Mouse (Mus musculus) embryonic facial prominence, embryonic 12.5 days (tissue): ENCODE results near the gene Hras. TPM values are rescaled to one million over a fixed set of nuclear protein-coding genes. Genes with fewer than 3 reads are reported as not detected.
A peak's percentile ranks its signal among the peaks of the same experiment; 100 is the strongest.

Source experiments
- ATAC-seq: fragments of 200-750 bp; cut with Nextera tagmentation; 2 replicates; pipeline ENCODE4 v1.8.0; 2017; ENCODE audit not compliant: insufficient number of reproducible peaks, insufficient read depth, low FRiP score, low TSS enrichment
- H3K27ac ChIP-seq: fragments of 300-500 bp; sonication (generic); 2 replicates; pipeline ENCODE4 v1.5.1; 2016; ENCODE audit warnings: mild to moderate bottlenecking
- H3K27me3 ChIP-seq: fragments of 300-500 bp; sonication (generic); 2 replicates; pipeline ENCODE4 v1.6.1; 2016; ENCODE audit warnings: mild to moderate bottlenecking, moderate library complexity
- H3K36me3 ChIP-seq: fragments of 300-500 bp; sonication (generic); 2 replicates; pipeline ENCODE4 v1.6.1; 2016; ENCODE audit warnings: mild to moderate bottlenecking
- H3K4me1 ChIP-seq: fragments of 300-500 bp; sonication (generic); 2 replicates; pipeline ENCODE4 v1.6.1; 2016
- H3K4me2 ChIP-seq: fragments of 300-500 bp; sonication (generic); replicated peaks from 2 replicates; pipeline ENCODE4 v1.6.1; 2016; ENCODE audit warnings: mild to moderate bottlenecking, moderate library complexity
- H3K4me3 ChIP-seq: fragments of 300-500 bp; sonication (generic); 2 replicates; pipeline ENCODE4 v1.5.1; 2016; ENCODE audit warnings: mild to moderate bottlenecking
- H3K9ac ChIP-seq: fragments of 300-500 bp; sonication (generic); 2 replicates; pipeline ENCODE4 v1.6.1; 2016; ENCODE audit warnings: mild to moderate bottlenecking, moderate library complexity
- H3K9me3 ChIP-seq: fragments of 300-500 bp; sonication (generic); 2 replicates; pipeline ENCODE4 v1.6.1; 2016; ENCODE audit warnings: mild to moderate bottlenecking, moderate library complexity
- WGBS: fragments of 180-500 bp; shearing (Covaris S2); methylation state at CpG from one replicate; pipeline ENCODE4 v1.1.7; 2016; 5-methylcytosine and 5-hydroxymethylcytosine counted together
- polyA plus RNA-seq: library from polyadenylated mRNA; unstranded; fragments of >200 nt; fragmentation: Nextera tagmentation; extraction: Ambion mirVana; gene quantifications from 2 replicates; pipeline ENCODE4 v1.2.1, GENCODE M21; 2016

Hras gene
- polyA plus RNA-seq, 1 experiment from 2014 or later: 91.0 TPM

DNA sequence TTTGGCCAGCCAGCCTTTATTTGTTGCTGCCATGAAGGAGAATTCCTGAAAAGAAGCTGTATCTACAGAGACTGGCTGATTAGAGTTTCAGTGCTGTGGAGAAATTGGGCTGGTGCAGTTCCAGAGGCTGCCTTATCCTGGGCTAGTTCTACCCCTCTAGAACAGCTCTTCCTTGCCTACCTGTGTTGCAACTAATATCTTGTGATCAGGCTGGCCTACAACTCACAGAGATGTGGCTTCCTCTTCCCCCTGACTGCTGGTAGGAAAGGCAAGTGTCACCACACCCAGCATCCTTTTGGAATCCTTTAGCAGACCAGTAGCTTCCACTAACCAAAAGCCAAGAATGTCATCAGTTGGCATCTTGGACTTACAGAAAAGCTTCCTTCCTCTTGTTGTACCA lies 23.9 kb downstream of the Hras start:
- no peak for ATAC-seq
- Histone ChIP-seq H3K4me2 (no peak overlapping the region), H3K4me3 (no peak overlapping the region), H3K9me3 (no peaks in the 10 kb centered on the region), H3K4me1 (peaks cover 23% of the 10 kb centered on the region), H3K27ac (no peak overlapping the region), H3K9ac (no peak overlapping the region), H3K36me3 (0 out of 2 replicates have a peak, but pooled peaks cover 12% of the 10 kb centered on the region), H3K27me3 (no peaks in the 10 kb centered on the region)

DNA sequence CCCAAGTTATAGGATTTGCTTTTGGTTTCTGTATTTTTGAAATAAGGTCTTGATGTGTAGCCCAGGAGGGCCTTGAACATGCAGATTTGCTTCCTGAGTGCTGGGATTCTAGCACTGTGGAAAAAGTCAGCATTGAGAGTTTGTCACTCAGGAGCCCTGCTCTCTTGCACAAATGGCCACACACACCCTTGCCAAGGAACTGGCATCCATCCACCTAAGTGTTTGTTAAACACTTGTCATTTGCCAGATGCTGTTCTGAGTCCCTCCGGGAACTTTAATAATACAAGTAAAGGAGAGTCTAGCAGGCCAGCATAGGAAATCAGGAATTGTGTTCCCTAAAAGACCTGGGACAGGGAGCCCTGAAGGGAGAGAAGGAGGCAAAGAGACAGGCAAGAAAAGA lies 24.5 kb downstream of the Hras start:
- no peak overlapping the region for H3K9ac ChIP-seq
- 0 out of 2 replicates have a peak overlapping the region, but pooled peaks have one; percentile 5 for H3K27ac ChIP-seq
- H3K4me3 ChIP-seq: no peak overlapping the region
- no peaks in the 10 kb centered on the region for H3K9me3 ChIP-seq
- H3K4me1 ChIP-seq: peaks cover 23% of the 10 kb centered on the region
- H3K27me3 ChIP-seq: no peaks in the 10 kb centered on the region
- ATAC-seq: no peak
- no peak overlapping the region for H3K4me2 ChIP-seq
- H3K36me3 ChIP-seq: peaks cover 18% of the 10 kb centered on the region
- 74% methylated on average over 1 of the region's 1 CpGs for WGBS

DNA sequence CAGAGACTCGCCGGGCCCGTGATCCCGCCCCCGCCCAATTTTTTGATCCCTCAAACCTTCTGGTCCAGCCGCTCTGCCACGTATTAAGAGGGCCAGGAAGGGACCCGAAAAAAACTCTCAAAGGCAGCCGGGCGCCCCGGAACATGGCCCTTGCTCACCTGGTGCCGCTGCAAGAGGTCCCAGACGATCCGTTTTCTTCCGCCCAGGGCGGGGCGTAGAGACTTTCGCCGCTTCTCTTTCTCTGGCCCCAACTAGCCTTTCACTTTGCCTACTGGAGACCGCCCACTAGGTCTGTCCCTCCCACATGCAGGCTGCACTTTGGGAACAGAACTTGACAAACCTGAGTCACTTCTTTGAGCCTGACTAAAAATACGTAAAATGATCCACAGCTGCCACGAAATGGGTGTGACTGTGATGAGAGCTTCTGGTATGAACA lies 25.3 kb downstream of the Hras start:
- H3K36me3 ChIP-seq: peaks cover 25% of the 10 kb centered on the region
- peak overlapping the region; percentile 73 for H3K9ac ChIP-seq
- H3K4me3 ChIP-seq: peak overlapping the region; percentile 48
- peak overlapping the region; percentile 74 for H3K4me2 ChIP-seq
- H3K4me1 ChIP-seq: peaks cover 23% of the 10 kb centered on the region
- no peak for ATAC-seq
- WGBS: 1% methylated on average over 22 of the region's 22 CpGs
- no peaks in the 10 kb centered on the region for H3K27me3 ChIP-seq
- peak overlapping the region; percentile 64; the same call in 1 of the 2 replicates for H3K27ac ChIP-seq
- no peaks in the 10 kb centered on the region for H3K9me3 ChIP-seq

DNA sequence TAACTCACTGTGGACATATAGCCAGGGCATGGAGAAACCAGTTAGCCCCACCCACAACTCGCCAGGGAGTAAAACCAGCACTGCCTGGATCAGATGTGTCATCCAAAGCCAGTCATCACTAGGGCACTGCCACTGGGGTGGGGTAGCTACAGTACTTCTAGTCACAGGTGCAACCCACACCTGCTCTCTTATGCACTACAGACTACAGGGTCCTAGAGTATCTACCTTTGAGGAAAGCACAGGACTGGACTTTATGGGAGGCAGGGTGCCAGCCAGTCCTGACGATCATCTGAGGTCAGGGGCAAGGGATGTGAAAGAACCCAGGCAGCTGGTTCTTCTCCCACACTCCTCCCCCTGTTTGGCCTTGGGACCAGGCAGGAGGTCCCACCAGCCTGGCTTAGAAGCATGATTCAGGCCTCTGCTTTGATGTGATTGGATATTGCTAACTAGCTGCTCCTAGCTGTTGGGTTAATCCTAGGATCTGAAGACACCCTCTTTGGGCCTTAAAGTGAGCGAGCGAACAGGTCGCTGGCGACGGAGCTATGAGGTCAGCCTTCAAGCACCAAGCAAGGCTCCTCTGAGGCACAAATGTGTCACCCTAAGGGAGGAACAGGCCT lies 25.8 kb downstream of the Hras start:
- no peaks in the 10 kb centered on the region for H3K27me3 ChIP-seq
- WGBS: 15% methylated on average over 7 of the region's 7 CpGs
- ATAC-seq: no peak
- H3K4me3 ChIP-seq: peak overlapping the region; percentile 48
- H3K9ac ChIP-seq: peak overlapping the region; percentile 73
- H3K9me3 ChIP-seq: no peaks in the 10 kb centered on the region
- peak overlapping the region; percentile 74 for H3K4me2 ChIP-seq
- H3K36me3 ChIP-seq: peaks cover 31% of the 10 kb centered on the region
- peak overlapping the region; percentile 64; the same call in 1 of the 2 replicates for H3K27ac ChIP-seq
- H3K4me1 ChIP-seq: peaks cover 18% of the 10 kb centered on the region

DNA sequence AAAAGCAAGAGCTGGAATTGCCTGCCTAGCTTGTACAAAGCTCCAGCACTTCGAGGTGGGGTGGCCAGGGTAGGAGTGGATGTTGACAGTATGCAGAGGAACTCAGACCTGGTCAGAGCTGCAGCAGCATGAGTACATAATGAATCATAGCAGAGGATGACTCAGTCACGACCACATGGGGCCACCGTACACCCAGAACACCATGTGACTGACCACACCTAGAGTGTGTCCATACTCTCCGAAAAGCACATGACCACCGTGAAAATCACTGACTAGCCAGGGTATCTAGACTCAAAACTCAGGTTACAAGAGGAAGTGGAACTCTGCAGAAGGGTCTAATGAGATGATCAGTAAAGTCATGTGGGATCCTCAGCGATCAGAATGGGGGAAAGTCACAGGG lies 29.0 kb downstream of the Hras start:
- H3K36me3 ChIP-seq: peaks cover 61% of the 10 kb centered on the region
- peaks cover 16% of the 10 kb centered on the region for H3K4me1 ChIP-seq
- H3K9ac ChIP-seq: no peak overlapping the region
- no peak overlapping the region for H3K4me2 ChIP-seq
- ATAC-seq: no peak
- H3K27ac ChIP-seq: no peak overlapping the region
- H3K27me3 ChIP-seq: no peaks in the 10 kb centered on the region
- no peaks in the 10 kb centered on the region for H3K9me3 ChIP-seq
- H3K4me3 ChIP-seq: no peak overlapping the region
- WGBS: 86% methylated on average over 6 of the region's 6 CpGs

DNA sequence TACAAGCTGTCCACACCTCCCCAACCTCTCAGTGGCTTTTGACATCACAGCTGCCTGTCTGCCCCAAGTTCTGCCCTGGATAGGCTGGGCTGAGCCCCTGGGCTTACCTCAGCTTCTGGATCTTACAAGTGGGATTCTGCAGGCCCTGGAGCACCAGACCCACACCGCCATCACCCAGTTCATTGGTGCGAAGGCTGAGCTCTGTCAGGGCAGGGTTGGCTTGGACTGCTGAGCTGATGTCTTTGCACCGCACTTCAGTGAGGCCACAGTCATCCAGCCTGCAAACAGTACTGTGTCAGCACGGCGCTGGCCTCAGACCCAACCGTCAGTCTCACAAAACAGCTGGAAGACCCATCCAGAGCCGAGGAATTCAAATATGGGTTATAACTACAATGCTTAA lies 29.4 kb downstream of the Hras start:
- WGBS: 96% methylated on average over 7 of the region's 7 CpGs
- H3K4me3 ChIP-seq: no peak overlapping the region
- no peak for ATAC-seq

DNA sequence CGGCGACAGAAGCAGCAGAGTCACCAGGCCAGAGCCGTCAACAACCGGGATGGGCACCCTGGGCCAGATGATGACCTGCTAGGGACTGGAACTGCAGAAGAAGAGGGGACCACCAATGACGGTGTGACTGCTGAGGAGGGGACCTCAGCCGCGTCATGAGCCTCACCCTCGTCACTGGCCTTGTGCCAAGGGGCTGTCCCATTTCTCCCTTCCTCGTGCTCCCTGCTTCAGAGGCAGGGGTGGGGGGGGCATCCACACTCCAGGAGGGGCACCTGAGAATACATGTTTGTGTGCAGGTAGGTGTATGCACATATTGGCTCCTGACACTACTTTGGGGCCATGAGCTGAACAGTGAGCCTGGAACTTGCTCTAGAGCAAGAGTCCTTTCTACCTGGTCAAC lies 38.4 kb downstream of the Hras start:
- no peak overlapping the region for H3K9ac ChIP-seq
- no peaks in the 10 kb centered on the region for H3K27me3 ChIP-seq
- H3K9me3 ChIP-seq: no peaks in the 10 kb centered on the region
- no peak for ATAC-seq
- no peak overlapping the region for H3K4me2 ChIP-seq
- H3K4me3 ChIP-seq: no peak overlapping the region
- no peak overlapping the region for H3K27ac ChIP-seq
- 86% methylated on average over 9 of the region's 9 CpGs for WGBS
- no peaks in the 10 kb centered on the region for H3K4me1 ChIP-seq
- peaks cover 74% of the 10 kb centered on the region for H3K36me3 ChIP-seq

More for the DNA sequence above, 29.4 kb downstream of the Hras start:
- peaks cover 16% of the 10 kb centered on the region for H3K4me1 ChIP-seq
- H3K27ac ChIP-seq: no peak overlapping the region
- H3K9me3 ChIP-seq: no peaks in the 10 kb centered on the region
- no peak overlapping the region for H3K9ac ChIP-seq
- H3K27me3 ChIP-seq: no peaks in the 10 kb centered on the region
- H3K4me2 ChIP-seq: no peak overlapping the region
- H3K36me3 ChIP-seq: peaks cover 65% of the 10 kb centered on the region

DNA sequence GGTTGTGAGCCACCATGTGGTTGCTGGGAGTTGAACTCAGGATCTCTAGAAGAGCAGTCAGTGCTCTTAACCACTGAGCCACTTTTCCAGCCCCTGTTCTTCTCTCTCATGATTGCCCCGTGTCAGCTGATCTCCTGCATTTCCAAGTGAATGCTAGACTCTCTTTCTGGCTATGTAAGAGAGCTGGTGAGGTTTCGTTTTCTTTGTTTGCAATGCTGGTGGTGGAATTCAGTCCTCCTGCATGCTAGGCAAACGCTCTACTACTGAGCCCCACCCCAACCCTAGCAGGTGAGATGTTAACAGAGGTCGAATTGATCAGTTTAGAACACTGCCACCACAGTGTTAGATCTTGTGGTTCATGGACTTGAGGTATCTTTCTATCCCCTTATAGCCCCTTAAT lies 45.2 kb downstream of the Hras start:
- no peak overlapping the region for H3K27ac ChIP-seq
- H3K27me3 ChIP-seq: no peaks in the 10 kb centered on the region
- H3K4me2 ChIP-seq: no peak overlapping the region
- 76% methylated on average over 4 of the region's 4 CpGs for WGBS
- no peak overlapping the region for H3K9ac ChIP-seq
- H3K4me3 ChIP-seq: no peak overlapping the region
- no peak for ATAC-seq
- peaks cover 60% of the 10 kb centered on the region for H3K36me3 ChIP-seq
- no peaks in the 10 kb centered on the region for H3K9me3 ChIP-seq
- no peaks in the 10 kb centered on the region for H3K4me1 ChIP-seq

DNA sequence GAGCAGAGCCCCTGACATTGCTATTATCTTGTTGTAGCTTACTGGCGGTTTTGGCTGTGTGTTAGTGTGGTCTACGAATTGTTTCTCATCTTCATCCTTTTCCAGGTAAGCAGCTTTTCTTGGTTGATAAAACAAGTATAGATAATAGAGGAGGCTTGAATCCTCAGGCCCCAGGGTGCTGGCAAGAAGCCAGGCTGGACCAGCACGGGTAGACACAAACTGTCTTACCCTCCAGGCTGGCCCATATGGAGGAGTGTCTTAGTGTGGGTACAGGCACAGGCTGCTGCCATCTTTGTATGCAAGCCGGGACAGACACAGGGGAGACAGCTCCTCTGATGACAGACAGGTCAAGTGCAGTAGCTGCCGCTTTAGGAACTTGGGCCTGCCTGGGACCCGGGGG lies 46.8 kb downstream of the Hras start:
- Histone ChIP-seq H3K4me1 (no peaks in the 10 kb centered on the region), H3K9me3 (no peaks in the 10 kb centered on the region), H3K36me3 (peaks cover 52% of the 10 kb centered on the region), H3K27ac (no peak overlapping the region), H3K4me2 (no peak overlapping the region), H3K9ac (no peak overlapping the region), H3K4me3 (no peak overlapping the region), H3K27me3 (no peaks in the 10 kb centered on the region)
- ATAC-seq: no peak
- 85% methylated on average over 6 of the region's 6 CpGs for WGBS

DNA sequence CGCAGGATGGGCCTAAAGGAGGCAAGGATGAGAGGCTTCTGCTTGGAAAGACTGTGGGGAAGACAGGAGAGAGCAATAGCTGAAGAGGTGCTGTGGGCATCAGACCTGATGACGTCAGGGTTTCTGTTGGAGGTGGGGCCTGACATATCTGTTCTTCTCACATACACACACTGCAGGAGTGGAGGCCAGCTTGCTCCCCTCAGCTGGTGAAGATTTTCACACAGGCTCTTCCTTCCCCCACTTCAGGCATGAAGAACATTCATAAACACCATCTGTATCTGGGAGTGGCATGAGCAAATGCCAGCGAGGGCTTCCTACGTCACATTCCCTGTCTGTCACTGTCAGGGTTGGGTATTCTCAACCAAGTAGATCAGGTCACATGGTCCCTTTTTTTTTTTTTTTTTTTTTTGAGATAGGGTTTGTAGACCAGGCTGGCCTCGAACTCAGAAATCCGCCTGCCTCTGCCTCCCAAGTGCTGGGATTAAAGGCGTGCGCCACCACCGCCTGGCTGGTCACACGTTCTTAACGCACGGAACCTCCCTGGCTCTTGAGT lies 47.7 kb downstream of the Hras start:
- H3K4me2 ChIP-seq: no peak overlapping the region
- H3K27me3 ChIP-seq: no peaks in the 10 kb centered on the region
- peaks cover 42% of the 10 kb centered on the region for H3K36me3 ChIP-seq

DNA sequence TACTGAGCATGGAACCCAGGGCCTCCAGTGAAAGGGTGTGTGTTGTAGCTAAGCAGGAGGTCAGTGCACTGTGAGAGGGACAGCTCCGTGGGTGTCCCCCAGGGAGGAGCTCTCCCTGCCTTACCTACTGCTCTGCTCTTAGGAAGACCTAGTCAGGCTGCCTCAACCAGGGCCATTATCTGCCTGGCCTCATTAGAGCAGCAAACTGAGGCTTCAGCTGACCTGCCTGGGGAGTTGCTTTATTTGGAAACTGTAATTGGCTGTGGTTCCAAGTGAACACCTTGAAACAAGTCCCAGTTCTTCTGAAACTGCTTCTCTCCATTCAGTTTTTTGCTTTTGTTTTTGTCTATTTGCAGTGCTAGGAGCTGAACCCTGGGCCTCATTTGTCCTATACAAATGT lies 48.4 kb downstream of the Hras start:
- WGBS: 76% methylated on average over 1 of the region's 1 CpGs
- Histone ChIP-seq H3K4me3 (no peak overlapping the region), H3K9me3 (no peaks in the 10 kb centered on the region), H3K27me3 (no peaks in the 10 kb centered on the region), H3K4me1 (no peaks in the 10 kb centered on the region), H3K27ac (no peak overlapping the region), H3K4me2 (no peak overlapping the region), H3K36me3 (peaks cover 38% of the 10 kb centered on the region), H3K9ac (no peak overlapping the region)
- ATAC-seq: no peak

More for the DNA sequence above, 47.7 kb downstream of the Hras start:
- no peak overlapping the region for H3K9ac ChIP-seq
- no peak overlapping the region for H3K27ac ChIP-seq
- no peaks in the 10 kb centered on the region for H3K4me1 ChIP-seq
- 92% methylated on average over 12 of the region's 12 CpGs for WGBS
- no peak for ATAC-seq
- H3K4me3 ChIP-seq: no peak overlapping the region
- H3K9me3 ChIP-seq: no peaks in the 10 kb centered on the region

DNA sequence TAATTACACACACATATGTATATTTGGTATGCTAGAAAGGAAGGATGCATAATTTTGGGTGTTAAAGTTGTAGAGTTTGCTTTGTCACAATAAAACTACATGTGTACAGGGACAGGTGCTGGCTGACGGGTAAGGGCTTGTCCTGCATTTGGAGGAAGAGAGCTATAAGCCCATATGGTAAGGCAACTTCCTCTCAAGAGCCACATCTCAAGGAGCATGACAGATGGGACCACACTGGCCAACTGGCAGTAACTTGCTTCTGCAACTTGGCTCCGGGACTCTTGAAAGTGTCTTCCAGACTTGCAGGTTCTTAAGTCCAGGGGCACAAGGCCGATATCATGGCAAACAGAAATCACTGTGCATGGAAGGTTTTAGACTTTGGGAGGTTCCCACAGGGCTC lies 49.2 kb downstream of the Hras start:
- H3K9me3 ChIP-seq: no peaks in the 10 kb centered on the region
- H3K27ac ChIP-seq: no peak overlapping the region
- H3K4me3 ChIP-seq: no peak overlapping the region
- H3K9ac ChIP-seq: no peak overlapping the region
- 95% methylated on average over 3 of the region's 3 CpGs for WGBS
- H3K4me1 ChIP-seq: no peaks in the 10 kb centered on the region
- ATAC-seq: no peak
- no peak overlapping the region for H3K4me2 ChIP-seq
- H3K27me3 ChIP-seq: no peaks in the 10 kb centered on the region
- peaks cover 39% of the 10 kb centered on the region for H3K36me3 ChIP-seq
